Mouse (Mus musculus) limb, embryonic 10.5 days (tissue): Measurements from ENCODE around the gene Unk. TPM values are rescaled to one million over a fixed set of nuclear protein-coding genes. Genes with fewer than 3 reads are reported as not detected.

ENCODE experiments used
- DNase-seq: peaks from one replicate; pipeline ENCODE4 v3.0.0-alpha.2; 2017; ENCODE audit warnings: low spot score
- H3K27ac ChIP-seq: fragments of 300-500 bp; sonication (generic); 2 replicates; pipeline ENCODE4 v1.5.1; 2016; ENCODE audit warnings: mild to moderate bottlenecking
- H3K27me3 ChIP-seq: fragments of 300-500 bp; sonication (generic); 2 replicates; pipeline ENCODE4 v1.6.1; 2016; ENCODE audit warnings: low read depth, mild to moderate bottlenecking; ENCODE audit not compliant: poor library complexity, severe bottlenecking
- H3K36me3 ChIP-seq: fragments of 300-500 bp; sonication (generic); 2 replicates; pipeline ENCODE4 v1.6.1; 2016; ENCODE audit warnings: mild to moderate bottlenecking, moderate library complexity
- H3K4me1 ChIP-seq: fragments of 300-500 bp; sonication (generic); 2 replicates; pipeline ENCODE4 v1.6.1; 2016
- H3K4me3 ChIP-seq: fragments of 300-500 bp; sonication (generic); 2 replicates; pipeline ENCODE4 v1.5.1; 2016; ENCODE audit warnings: mild to moderate bottlenecking, moderate library complexity
- H3K9me3 ChIP-seq: fragments of 300-500 bp; sonication (generic); replicated peaks from 2 replicates; pipeline ENCODE4 v1.6.1; 2016; ENCODE audit warnings: mild to moderate bottlenecking
- WGBS: fragments of 180-500 bp; shearing (Covaris S2); methylation state at CpG from one replicate; pipeline ENCODE4 v1.1.7; 2016; 5-methylcytosine and 5-hydroxymethylcytosine counted together
- polyA plus RNA-seq: library from polyadenylated mRNA; unstranded; fragments of >200 nt; fragmentation: Nextera tagmentation; extraction: Ambion mirVana; gene quantifications from 2 replicates; pipeline ENCODE4 v1.2.1, GENCODE M21; 2016

Gene Unk
- 46.1 and 53.2 TPM in 2 replicates for polyA plus RNA-seq

- no peaks in the 10 kb centered on the region for H3K27me3 ChIP-seq
- peak; percentile 98 for DNase-seq
- WGBS, result under 1% methylated on average over 65 of the region's 67 CpGs
Measured at GRCm38 (mm10) chr11:116030088-116030897, at the start of gene Unk. Gene Unk (plus strand): TSS chr11:116030322.

GRCm38 (mm10) chr11:115982472-115982871 lies 47.6 kb upstream of the Unk start:
- Histone ChIP-seq H3K4me3 (no peak overlapping the region), H3K27me3 (peaks cover 29% of the 10 kb centered on the region), H3K27ac (no peak overlapping the region), H3K36me3 (no peaks in the 10 kb centered on the region), H3K9me3 (no peaks in the 10 kb centered on the region), H3K4me1 (no peaks in the 10 kb centered on the region; the same call in 1 of the 2 replicates)
- 94% methylated on average over 15 of the region's 15 CpGs for WGBS
- DNase-seq, result no peak

More at GRCm38 (mm10) chr11:116030088-116030897, at the start of gene Unk:
- Histone ChIP-seq H3K36me3 (peaks cover 36% of the 10 kb centered on the region), H3K4me1 (peaks cover 23% of the 10 kb centered on the region), H3K27ac (peak within 1 kb of the TSS; percentile 99), H3K9me3 (no peaks in the 10 kb centered on the region), H3K4me3 (peak within 1 kb of the TSS; percentile 74)

GRCm38 (mm10) chr11:115983291-115983690 lies 46.8 kb upstream of the Unk start:
- Histone ChIP-seq H3K4me3 (no peak overlapping the region), H3K4me1 (no peaks in the 10 kb centered on the region; the same call in 1 of the 2 replicates), H3K9me3 (no peaks in the 10 kb centered on the region), H3K36me3 (no peaks in the 10 kb centered on the region), H3K27me3 (peaks cover 24% of the 10 kb centered on the region), H3K27ac (no peak overlapping the region)
- 87% methylated on average over 8 of the region's 8 CpGs for WGBS
- DNase-seq, result no peak

- DNase-seq, result no peak
- no peaks in the 10 kb centered on the region for H3K36me3 ChIP-seq
- H3K4me3 ChIP-seq, result peak overlapping the region; percentile 27
- 32% methylated on average over 15 of the region's 15 CpGs for WGBS
- no peaks in the 10 kb centered on the region for H3K9me3 ChIP-seq
- H3K27me3 ChIP-seq, result peaks cover 46% of the 10 kb centered on the region
- H3K4me1 ChIP-seq, result peaks cover 14% of the 10 kb centered on the region; the same call in 1 of the 2 replicates
- H3K27ac ChIP-seq, result 0 out of 2 replicates have a peak overlapping the region, but pooled peaks have one; percentile 9
Measured at GRCm38 (mm10) chr11:115989686-115990085, 40.4 kb upstream of the Unk start.

GRCm38 (mm10) chr11:115992098-115992497 lies 38.0 kb upstream of the Unk start:
- WGBS, result 62% methylated on average over 4 of the region's 4 CpGs
- H3K4me3 ChIP-seq, result no peak overlapping the region
- no peak for DNase-seq
- peaks cover 42% of the 10 kb centered on the region for H3K27me3 ChIP-seq
- peaks cover 14% of the 10 kb centered on the region; the same call in 1 of the 2 replicates for H3K4me1 ChIP-seq
- no peak overlapping the region for H3K27ac ChIP-seq
- no peaks in the 10 kb centered on the region for H3K9me3 ChIP-seq
- H3K36me3 ChIP-seq, result no peaks in the 10 kb centered on the region

GRCm38 (mm10) chr11:115995256-115995655 lies 34.9 kb upstream of the Unk start:
- 94% methylated on average over 3 of the region's 3 CpGs for WGBS
- Histone ChIP-seq H3K9me3 (no peaks in the 10 kb centered on the region), H3K27ac (no peak overlapping the region), H3K36me3 (no peaks in the 10 kb centered on the region), H3K4me1 (peaks cover 4% of the 10 kb centered on the region), H3K27me3 (peaks cover 25% of the 10 kb centered on the region), H3K4me3 (no peak overlapping the region)
- DNase-seq, result no peak

- no peak for DNase-seq
- peaks cover 9% of the 10 kb centered on the region for H3K4me1 ChIP-seq
- 77% methylated on average over 4 of the region's 4 CpGs for WGBS
- H3K4me3 ChIP-seq, result no peak overlapping the region
- no peaks in the 10 kb centered on the region for H3K9me3 ChIP-seq
- H3K36me3 ChIP-seq, result no peaks in the 10 kb centered on the region
- peaks cover 25% of the 10 kb centered on the region for H3K27me3 ChIP-seq
- H3K27ac ChIP-seq, result no peak overlapping the region
Measured at GRCm38 (mm10) chr11:115997047-115997446, 33.1 kb upstream of the Unk start.

- Histone ChIP-seq H3K4me1 (peaks cover 9% of the 10 kb centered on the region), H3K9me3 (no peaks in the 10 kb centered on the region), H3K4me3 (no peak overlapping the region), H3K27ac (no peak overlapping the region), H3K36me3 (no peaks in the 10 kb centered on the region), H3K27me3 (peaks cover 25% of the 10 kb centered on the region)
- no peak for DNase-seq
- 67% methylated on average over 5 of the region's 5 CpGs for WGBS
Measured at GRCm38 (mm10) chr11:115997662-115998061, 32.5 kb upstream of the Unk start.

GRCm38 (mm10) chr11:115999027-115999426 lies 31.1 kb upstream of the Unk start:
- Histone ChIP-seq H3K4me3 (no peak overlapping the region), H3K27me3 (peaks cover 14% of the 10 kb centered on the region; the same call in 1 of the 2 replicates), H3K9me3 (no peaks in the 10 kb centered on the region), H3K27ac (no peak overlapping the region), H3K4me1 (peaks cover 6% of the 10 kb centered on the region; the same call in 1 of the 2 replicates), H3K36me3 (no peaks in the 10 kb centered on the region)
- DNase-seq, result no peak
- 85% methylated on average over 7 of the region's 7 CpGs for WGBS

- DNase-seq, result peak; percentile 75
- WGBS, result 18% methylated on average over 14 of the region's 14 CpGs
- H3K27me3 ChIP-seq, result peaks cover 14% of the 10 kb centered on the region; the same call in 1 of the 2 replicates
- no peak overlapping the region for H3K4me3 ChIP-seq
- no peak overlapping the region for H3K27ac ChIP-seq
- peaks cover 10% of the 10 kb centered on the region for H3K4me1 ChIP-seq
- H3K36me3 ChIP-seq, result no peaks in the 10 kb centered on the region
- H3K9me3 ChIP-seq, result no peaks in the 10 kb centered on the region
Measured at GRCm38 (mm10) chr11:115999538-116000143, 30.5 kb upstream of the Unk start.

GRCm38 (mm10) chr11:116000607-116001006 lies 29.5 kb upstream of the Unk start:
- H3K9me3 ChIP-seq, result no peaks in the 10 kb centered on the region
- H3K4me3 ChIP-seq, result no peak overlapping the region
- DNase-seq, result no peak
- 57% methylated on average over 10 of the region's 10 CpGs for WGBS
- no peak overlapping the region for H3K27ac ChIP-seq
- no peaks in the 10 kb centered on the region for H3K36me3 ChIP-seq
- H3K4me1 ChIP-seq, result peaks cover 20% of the 10 kb centered on the region
- H3K27me3 ChIP-seq, result peaks cover 14% of the 10 kb centered on the region; the same call in 1 of the 2 replicates

GRCm38 (mm10) chr11:116001725-116002124 lies 28.4 kb upstream of the Unk start:
- H3K27ac ChIP-seq, result no peak overlapping the region
- H3K9me3 ChIP-seq, result no peaks in the 10 kb centered on the region
- H3K4me1 ChIP-seq, result peaks cover 27% of the 10 kb centered on the region
- WGBS, result 67% methylated on average over 6 of the region's 6 CpGs
- DNase-seq, result no peak
- H3K36me3 ChIP-seq, result peaks cover 3% of the 10 kb centered on the region; the same call in 1 of the 2 replicates
- peaks cover 14% of the 10 kb centered on the region; the same call in 1 of the 2 replicates for H3K27me3 ChIP-seq
- no peak overlapping the region for H3K4me3 ChIP-seq

- H3K4me1 ChIP-seq, result peaks cover 32% of the 10 kb centered on the region
Measured at GRCm38 (mm10) chr11:116002894-116003293, 27.2 kb upstream of the Unk start.

More at GRCm38 (mm10) chr11:116002894-116003293, 27.2 kb upstream of the Unk start:
- Histone ChIP-seq H3K27ac (no peak overlapping the region), H3K36me3 (peaks cover 15% of the 10 kb centered on the region), H3K4me3 (no peak overlapping the region), H3K27me3 (peaks cover 14% of the 10 kb centered on the region; the same call in 1 of the 2 replicates), H3K9me3 (no peaks in the 10 kb centered on the region)
- DNase-seq, result no peak
- 88% methylated on average over 3 of the region's 3 CpGs for WGBS
